9 mouse cellular contexts compared by ENCODE assay signal in genomic region chr7:66820034-66820433, GRCm38 (mm10). TPM values are rescaled to one million over a fixed set of nuclear protein-coding genes. Genes with fewer than 3 reads are reported as not detected.
DNase-seq lines count a peak whose midpoint lies in the region; TF ChIP-seq lines count a peak whose summit lies in the region.
"Had no signal": no experiment of that assay in that cellular context is flagged by ENCODE, and none has a peak within 500 bp of the region (broad histone marks: within the 10 kb centered on the region; RNA-seq: fewer than 3 reads in every experiment).

No protein-coding gene starts in this region.

- no peak for TF ChIP-seq POLR2A in embryonic fibroblast, embryonic 13.5 days (IDR thresholded peaks at IDR 0.05; ENCODE audit: low read depth, low read length)

- no peak overlapping the region for H3K27ac ChIP-seq in embryonic fibroblast, embryonic 13.5 days (ENCODE audit: insufficient read depth, low read length)
- H3K27ac ChIP-seq in limb, embryonic 10.5 days: no peak overlapping the region
- H3K27ac ChIP-seq: heart, embryonic 15.5 days had no signal

- 25% methylated on average over 6 of the region's 6 CpGs for WGBS in limb, embryonic 10.5 days

- no peaks in the 10 kb centered on the region for H3K36me3 ChIP-seq in limb, embryonic 10.5 days
- H3K36me3 ChIP-seq: heart, embryonic 15.5 days had no signal

- H3K4me1 ChIP-seq in embryonic fibroblast, embryonic 13.5 days (ENCODE audit: control insufficient read depth, insufficient read depth, low read length): no peaks in the 10 kb centered on the region
- H3K4me1 ChIP-seq in limb, embryonic 10.5 days: no peaks in the 10 kb centered on the region; the same call in 1 of the 2 replicates

- TF ChIP-seq CTCF in embryonic fibroblast, embryonic 13.5 days (IDR thresholded peaks at IDR 0.05; ENCODE audit: borderline replicate concordance, insufficient read depth, low read length): peak; percentile 89

- H3K9me3 ChIP-seq in limb, embryonic 10.5 days (replicated peaks): no peaks in the 10 kb centered on the region
- H3K9me3 ChIP-seq: heart, embryonic 15.5 days had no signal

- DNase-seq in adrenal gland, adult 18-20 months (ENCODE audit: low spot score in 2 of 2): peak; percentile 48 to 57
- DNase-seq in adrenal gland, adult 8-10 months: no peak
- peak; percentile 33 to 48 for DNase-seq in left cerebral cortex, adult 18-20 months (ENCODE audit: low spot score in 2 of 2)
- no peak for DNase-seq in left cerebral cortex, adult 8-10 months (ENCODE audit: low spot score in 2 of 2)
- DNase-seq in Muller cell, postnatal 12 days (ENCODE audit: inconsistent ontology term): peak; percentile 38
- peak; percentile 76 for DNase-seq in limb, embryonic 10.5 days (ENCODE audit: low spot score)
- peak; percentile 26 to 31 for DNase-seq in thymus, adult 18-20 months

- no peaks in the 10 kb centered on the region for H3K27me3 ChIP-seq in limb, embryonic 10.5 days (ENCODE audit: low read depth, poor library complexity, severe bottlenecking)
- H3K27me3 ChIP-seq: heart, embryonic 15.5 days had no signal

- H3K4me3 ChIP-seq in embryonic fibroblast, embryonic 13.5 days (ENCODE audit: insufficient read depth, low read length): no peak overlapping the region
- no peak overlapping the region for H3K4me3 ChIP-seq in limb, embryonic 10.5 days
- H3K4me3 ChIP-seq: heart, embryonic 15.5 days had no signal

RNA-seq across cellular contexts. Expression of gene Adamts17, which starts 19.5 kb away (rescaled TPM):
- total RNA-seq in adrenal gland, adult 18-20 months (2021): 1 to 10 TPM; 2.3 to 3.1 TPM
- total RNA-seq in adrenal gland, adult 8-10 months (2022): 10 to 100 TPM in 1 of 4 experiments, 1 to 10 TPM in 3; 3.0 to 12.0 (median 5.2) TPM
- total RNA-seq in left cerebral cortex, adult 18-20 months (2021): 10 to 100 TPM in 1 of 2 experiments, 1 to 10 TPM in 1; 9.8 to 15.0 TPM
- 10 to 100 TPM in 1 of 4 experiments, 1 to 10 TPM in 3; 7.5 to 11.3 (median 7.8) TPM for total RNA-seq in left cerebral cortex, adult 8-10 months (2022)
- polyA plus RNA-seq in embryonic fibroblast, embryonic 13.5 days (2011; ENCODE audit: insufficient read length, low read depth, missing spikeins): 0.77 and 1.3 TPM in 2 replicates
- 4.4 and 6.7 TPM in 2 replicates for polyA plus RNA-seq in limb, embryonic 10.5 days (2016; fragmentation: Nextera tagmentation; extraction: Ambion mirVana)

Comparison
In these comparisons a context has a peak if more than half of its experiments do, and no peak if none do; other contexts are left out.
1. DNase-seq: peak in adrenal gland, adult 18-20 months (2 of 2), left cerebral cortex, adult 18-20 months (2 of 2), Muller cell, postnatal 12 days (single experiment), limb, embryonic 10.5 days (single experiment) and thymus, adult 18-20 months (2 of 2); none in adrenal gland, adult 8-10 months (single experiment) and left cerebral cortex, adult 8-10 months (0 of 2).